Mouse (Mus musculus) liver, postnatal 0 days (tissue): ENCODE measurements around the gene Chtf18.

ENCODE experiments used
- CTCF ChIP-seq: sonication (generic); IDR thresholded peaks from 2 replicates; pipeline ENCODE4 v1.5.1; 2016; ENCODE audit warnings: antibody characterized with exemption, low read depth
- EP300 ChIP-seq: IDR thresholded peaks from 2 replicates; pipeline ENCODE4 v1.6.1; 2016; ENCODE audit warnings: antibody characterized with exemption, low read depth, mild to moderate bottlenecking

- TF ChIP-seq EP300 (no peak), CTCF (no peak)
These were observed 30.5 kb upstream of the Chtf18 start for GRCm38 (mm10) chr17:25757691-25758090.
